Mouse (Mus musculus) myocyte (in vitro differentiated cells): ENCODE measurements at regions not wholly inside any gene's neighbourhood (a gene's known extent, or its start where the extent isn't known, plus 50 kb on each side); places are given as distances from the start of the nearest gene placed in this dataset.

Source experiments
- E2F4 ChIP-seq: IDR thresholded peaks from one replicate; pipeline ENCODE4 v1.6.1; 2011; ENCODE audit warnings: mild to moderate bottlenecking, control low read depth, moderate library complexity; ENCODE audit not compliant: insufficient read depth
- MAX ChIP-seq: IDR thresholded peaks from one replicate; pipeline ENCODE4 v1.6.1; 2011; ENCODE audit warnings: low read depth, mild to moderate bottlenecking, control low read depth
- MYOG ChIP-seq, 3 experiments: IDR thresholded peaks; one replicate each; pipeline ENCODE4 v1.6.1; 2011; ENCODE audit warnings: control low read depth in 2 of 3, low read depth in 2 of 3, mild to moderate bottlenecking in 2 of 3; ENCODE audit not compliant: insufficient read length in 2 of 3, control insufficient read depth in 1 of 3, insufficient read depth in 1 of 3
- POLR2A ChIP-seq: IDR thresholded peaks from one replicate; pipeline ENCODE4 v1.6.1; 2011; ENCODE audit warnings: low read depth, mild to moderate bottlenecking, control low read depth, moderate library complexity; ENCODE audit not compliant: insufficient read length

DNA sequence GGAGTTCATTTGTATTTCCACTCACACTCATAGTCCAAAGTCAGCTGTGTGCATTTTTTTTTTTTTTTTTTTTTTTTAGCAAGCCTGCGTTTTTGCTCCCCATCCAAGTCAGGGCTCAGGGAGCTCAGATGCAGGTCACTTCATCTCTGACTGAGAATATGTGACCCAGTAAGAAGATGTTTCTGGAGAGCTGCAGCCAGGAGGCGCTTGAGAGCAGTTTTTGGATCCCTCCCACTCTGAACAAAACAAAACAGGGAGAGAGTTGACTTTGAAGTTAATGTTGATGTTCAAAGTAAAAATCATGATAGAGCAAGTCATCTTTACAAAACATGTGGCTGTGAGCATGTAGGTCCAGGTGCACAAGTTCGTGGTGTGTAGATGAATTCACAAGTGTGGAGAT, 53.3 kb upstream of the Erg start:
- TF ChIP-seq MAX (no peak), E2F4 (no peak), POLR2A (no peak), MYOG (IDR thresholded peaks at IDR 0.05; ENCODE audit: control insufficient read depth in 1 of 3, insufficient read depth in 1 of 3, insufficient read length in 2 of 3, low read depth in 2 of 3) (no peak)
